Mouse (Mus musculus): ENCODE data around the gene Bcl9l. TPM values are rescaled to one million over a fixed set of nuclear protein-coding genes. Genes with fewer than 3 reads are reported as not detected.

The Bcl9l gene
- polyA plus RNA-seq, 1 experiment from 2014 or later = 12.6 TPM

DNA sequence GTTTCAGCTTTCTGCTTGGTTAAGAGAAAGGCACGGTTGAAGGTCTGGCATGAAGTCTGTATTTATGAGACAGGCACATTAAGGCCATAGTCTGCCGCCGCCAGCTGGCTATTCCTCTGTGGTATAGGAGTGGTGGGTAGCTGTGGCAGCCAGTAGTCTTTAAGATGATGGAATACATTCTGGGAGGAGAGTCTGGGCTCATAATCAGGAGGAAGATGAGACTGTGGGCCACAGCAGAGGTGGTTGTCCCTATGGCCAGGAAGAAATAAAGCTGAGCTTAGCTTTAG lies 30.0 kb downstream of the Bcl9l start:
- DNase-seq (no peak), ATAC-seq (ENCODE audit: low FRiP score, low TSS enrichment) (no peak)
- Histone ChIP-seq H3K4me1 (ENCODE audit: control insufficient read depth, insufficient read depth, low read length) (peaks cover 10% of the 10 kb centered on the region; the same call in 1 of the 2 replicates), H3K36me3 (ENCODE audit: control insufficient read depth, insufficient read depth, low read length) (peaks cover 18% of the 10 kb centered on the region), H3K9ac (replicated peaks; ENCODE audit: low read length) (no peak overlapping the region), H3K27me3 (ENCODE audit: control insufficient read depth, insufficient read depth, low read length) (no peaks in the 10 kb centered on the region), H3K27ac (replicated peaks; ENCODE audit: low read depth, low read length) (no peak overlapping the region), H3K4me2 (ENCODE audit: low read length) (no peak overlapping the region), H3K4me3 (replicated peaks; ENCODE audit: low read depth, low read length) (no peak overlapping the region), H3K9me3 (ENCODE audit: control insufficient read depth, low read length) (no peaks in the 10 kb centered on the region)
- WGBS = 95% methylated on average over 3 of the region's 3 CpGs

GRCm38 (mm10) chr9:44513121-44513520 lies 30.5 kb downstream of the Bcl9l start:
- no peak overlapping the region for H3K4me3 ChIP-seq (replicated peaks; ENCODE audit: low read depth, low read length)
- H3K27ac ChIP-seq (replicated peaks; ENCODE audit: low read depth, low read length) = no peak overlapping the region
- no peak for ATAC-seq (ENCODE audit: low FRiP score, low TSS enrichment)
- no peaks in the 10 kb centered on the region for H3K27me3 ChIP-seq (ENCODE audit: control insufficient read depth, insufficient read depth, low read length)
- H3K9ac ChIP-seq (replicated peaks; ENCODE audit: low read length) = no peak overlapping the region
- H3K36me3 ChIP-seq (ENCODE audit: control insufficient read depth, insufficient read depth, low read length) = peaks cover 13% of the 10 kb centered on the region
- peaks cover 10% of the 10 kb centered on the region; the same call in 1 of the 2 replicates for H3K4me1 ChIP-seq (ENCODE audit: control insufficient read depth, insufficient read depth, low read length)
- DNase-seq = no peak
- 94% methylated on average over 11 of the region's 11 CpGs for WGBS
- no peaks in the 10 kb centered on the region for H3K9me3 ChIP-seq (ENCODE audit: control insufficient read depth, low read length)
- no peak overlapping the region for H3K4me2 ChIP-seq (ENCODE audit: low read length)

DNA sequence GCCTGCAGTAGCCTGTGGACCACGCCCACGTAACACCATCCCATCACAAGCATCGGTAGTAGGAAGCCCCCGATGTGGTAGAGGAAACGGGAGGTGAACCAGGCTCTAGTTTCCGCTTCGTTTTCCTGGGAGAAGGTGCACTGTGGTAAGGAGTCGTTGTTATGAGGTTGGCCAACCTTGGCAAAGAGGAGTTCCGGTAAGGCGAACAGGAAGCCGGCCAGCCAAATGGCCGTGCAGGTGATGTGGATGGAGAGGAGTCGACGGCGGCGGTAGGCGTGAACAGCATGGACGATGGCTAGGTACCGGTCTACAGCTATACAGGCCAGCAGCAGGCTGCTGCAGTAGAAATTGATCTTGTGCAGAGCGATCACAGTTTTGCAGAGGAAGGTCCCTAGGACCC lies 31.0 kb downstream of the Bcl9l start:
- no peak for DNase-seq
- H3K9ac ChIP-seq (replicated peaks; ENCODE audit: low read length) = no peak overlapping the region
- H3K4me3 ChIP-seq (replicated peaks; ENCODE audit: low read depth, low read length) = no peak overlapping the region
- H3K36me3 ChIP-seq (ENCODE audit: control insufficient read depth, insufficient read depth, low read length) = peaks cover 8% of the 10 kb centered on the region
- H3K4me2 ChIP-seq (ENCODE audit: low read length) = no peak overlapping the region
- WGBS = 77% methylated on average over 20 of the region's 20 CpGs
- H3K27ac ChIP-seq (replicated peaks; ENCODE audit: low read depth, low read length) = no peak overlapping the region
- no peak for ATAC-seq (ENCODE audit: low FRiP score, low TSS enrichment)
- H3K4me1 ChIP-seq (ENCODE audit: control insufficient read depth, insufficient read depth, low read length) = peaks cover 10% of the 10 kb centered on the region; the same call in 1 of the 2 replicates
- H3K27me3 ChIP-seq (ENCODE audit: control insufficient read depth, insufficient read depth, low read length) = no peaks in the 10 kb centered on the region
- H3K9me3 ChIP-seq (ENCODE audit: control insufficient read depth, low read length) = no peaks in the 10 kb centered on the region

GRCm38 (mm10) chr9:44514147-44514546 lies 31.5 kb downstream of the Bcl9l start:
- 91% methylated on average over 5 of the region's 5 CpGs for WGBS
- H3K27me3 ChIP-seq (ENCODE audit: control insufficient read depth, insufficient read depth, low read length) = no peaks in the 10 kb centered on the region
- H3K4me3 ChIP-seq (replicated peaks; ENCODE audit: low read depth, low read length) = no peak overlapping the region
- peaks cover 10% of the 10 kb centered on the region; the same call in 1 of the 2 replicates for H3K4me1 ChIP-seq (ENCODE audit: control insufficient read depth, insufficient read depth, low read length)
- no peak overlapping the region for H3K4me2 ChIP-seq (ENCODE audit: low read length)
- ATAC-seq (ENCODE audit: low FRiP score, low TSS enrichment) (no peak), DNase-seq (no peak)
- H3K9me3 ChIP-seq (ENCODE audit: control insufficient read depth, low read length) = no peaks in the 10 kb centered on the region
- H3K9ac ChIP-seq (replicated peaks; ENCODE audit: low read length) = no peak overlapping the region
- peaks cover 3% of the 10 kb centered on the region; the same call in 1 of the 2 replicates for H3K36me3 ChIP-seq (ENCODE audit: control insufficient read depth, insufficient read depth, low read length)
- H3K27ac ChIP-seq (replicated peaks; ENCODE audit: low read depth, low read length) = no peak overlapping the region

DNA sequence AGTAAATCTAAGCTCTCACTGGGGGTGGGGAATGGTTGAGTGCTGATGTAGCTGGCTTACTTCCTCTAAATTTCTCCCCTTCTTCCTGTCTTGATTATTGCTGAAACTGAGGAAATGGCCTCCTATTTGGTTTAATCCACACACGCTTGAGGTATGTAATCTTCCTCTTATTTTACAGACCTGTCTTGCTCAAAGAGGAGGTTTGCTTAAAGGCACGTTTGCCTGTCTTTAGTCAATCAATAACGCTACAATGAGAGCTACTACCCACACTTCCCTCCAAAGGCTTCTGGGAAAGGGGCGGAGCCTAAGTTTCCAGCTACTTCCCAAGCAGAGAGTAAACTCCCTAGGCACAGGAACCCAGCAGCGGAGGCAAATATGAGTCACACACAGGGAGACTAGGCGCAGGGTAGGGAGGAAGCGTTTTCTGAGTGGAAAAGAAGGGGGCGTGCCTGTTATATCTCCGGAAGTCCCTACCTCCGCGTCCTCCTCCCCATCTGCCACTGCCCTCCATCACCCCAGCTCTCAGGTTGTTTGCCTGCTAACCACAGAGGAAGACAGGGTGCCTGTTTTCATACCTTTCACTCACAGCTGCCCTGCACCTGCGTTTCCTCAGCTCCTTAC lies 32.6 kb downstream of the Bcl9l start:
- ATAC-seq (ENCODE audit: low FRiP score, low TSS enrichment) (no peak), DNase-seq (no peak)
- Histone ChIP-seq H3K36me3 (ENCODE audit: control insufficient read depth, insufficient read depth, low read length) (no peaks in the 10 kb centered on the region), H3K4me1 (ENCODE audit: control insufficient read depth, insufficient read depth, low read length) (no peaks in the 10 kb centered on the region), H3K4me3 (replicated peaks; ENCODE audit: low read depth, low read length) (no peak overlapping the region), H3K4me2 (ENCODE audit: low read length) (no peak overlapping the region), H3K27me3 (ENCODE audit: control insufficient read depth, insufficient read depth, low read length) (no peaks in the 10 kb centered on the region), H3K9me3 (ENCODE audit: control insufficient read depth, low read length) (no peaks in the 10 kb centered on the region), H3K9ac (replicated peaks; ENCODE audit: low read length) (no peak overlapping the region), H3K27ac (replicated peaks; ENCODE audit: low read depth, low read length) (no peak overlapping the region)
- 74% methylated on average over 12 of the region's 12 CpGs for WGBS

- 93% methylated on average over 5 of the region's 5 CpGs for WGBS
- Histone ChIP-seq H3K4me1 (ENCODE audit: control insufficient read depth, insufficient read depth, low read length) (no peaks in the 10 kb centered on the region), H3K36me3 (ENCODE audit: control insufficient read depth, insufficient read depth, low read length) (no peaks in the 10 kb centered on the region), H3K27me3 (ENCODE audit: control insufficient read depth, insufficient read depth, low read length) (no peaks in the 10 kb centered on the region), H3K9me3 (ENCODE audit: control insufficient read depth, low read length) (no peaks in the 10 kb centered on the region), H3K4me3 (replicated peaks; ENCODE audit: low read depth, low read length) (no peak overlapping the region), H3K4me2 (ENCODE audit: low read length) (no peak overlapping the region), H3K9ac (replicated peaks; ENCODE audit: low read length) (no peak overlapping the region), H3K27ac (replicated peaks; ENCODE audit: low read depth, low read length) (no peak overlapping the region)
- DNase-seq (no peak), ATAC-seq (ENCODE audit: low FRiP score, low TSS enrichment) (no peak)
These were observed 33.3 kb downstream of the Bcl9l start for GRCm38 (mm10) chr9:44515891-44516290.

GRCm38 (mm10) chr9:44517368-44517767 lies 34.7 kb downstream of the Bcl9l start:
- no peak for DNase-seq
- 79% methylated on average over 4 of the region's 4 CpGs for WGBS
- H3K9ac ChIP-seq (replicated peaks; ENCODE audit: low read length) = no peak overlapping the region
- no peak overlapping the region for H3K27ac ChIP-seq (replicated peaks; ENCODE audit: low read depth, low read length)
- no peak for ATAC-seq (ENCODE audit: low FRiP score, low TSS enrichment)
- no peak overlapping the region for H3K4me2 ChIP-seq (ENCODE audit: low read length)
- H3K4me1 ChIP-seq (ENCODE audit: control insufficient read depth, insufficient read depth, low read length) = no peaks in the 10 kb centered on the region
- no peaks in the 10 kb centered on the region for H3K27me3 ChIP-seq (ENCODE audit: control insufficient read depth, insufficient read depth, low read length)
- H3K4me3 ChIP-seq (replicated peaks; ENCODE audit: low read depth, low read length) = no peak overlapping the region
- H3K9me3 ChIP-seq (ENCODE audit: control insufficient read depth, low read length) = no peaks in the 10 kb centered on the region
- no peaks in the 10 kb centered on the region for H3K36me3 ChIP-seq (ENCODE audit: control insufficient read depth, insufficient read depth, low read length)

GRCm38 (mm10) chr9:44518068-44518467 lies 35.4 kb downstream of the Bcl9l start:
- Histone ChIP-seq H3K36me3 (ENCODE audit: control insufficient read depth, insufficient read depth, low read length) (no peaks in the 10 kb centered on the region), H3K4me1 (ENCODE audit: control insufficient read depth, insufficient read depth, low read length) (no peaks in the 10 kb centered on the region), H3K4me2 (ENCODE audit: low read length) (no peak overlapping the region), H3K9ac (replicated peaks; ENCODE audit: low read length) (no peak overlapping the region), H3K9me3 (ENCODE audit: control insufficient read depth, low read length) (no peaks in the 10 kb centered on the region), H3K4me3 (replicated peaks; ENCODE audit: low read depth, low read length) (no peak overlapping the region), H3K27me3 (ENCODE audit: control insufficient read depth, insufficient read depth, low read length) (no peaks in the 10 kb centered on the region), H3K27ac (replicated peaks; ENCODE audit: low read depth, low read length) (no peak overlapping the region)
- no peak for ATAC-seq (ENCODE audit: low FRiP score, low TSS enrichment)
- WGBS = 77% methylated on average over 7 of the region's 7 CpGs
- DNase-seq = no peak

- H3K27me3 ChIP-seq (ENCODE audit: control insufficient read depth, insufficient read depth, low read length) = no peaks in the 10 kb centered on the region
- no peak for ATAC-seq (ENCODE audit: low FRiP score, low TSS enrichment)
- no peaks in the 10 kb centered on the region for H3K9me3 ChIP-seq (ENCODE audit: control insufficient read depth, low read length)
- H3K4me1 ChIP-seq (ENCODE audit: control insufficient read depth, insufficient read depth, low read length) = no peaks in the 10 kb centered on the region
- 87% methylated on average over 10 of the region's 10 CpGs for WGBS
- no peak for DNase-seq
- H3K27ac ChIP-seq (replicated peaks; ENCODE audit: low read depth, low read length) = no peak overlapping the region
- H3K36me3 ChIP-seq (ENCODE audit: control insufficient read depth, insufficient read depth, low read length) = no peaks in the 10 kb centered on the region
- no peak overlapping the region for H3K4me3 ChIP-seq (replicated peaks; ENCODE audit: low read depth, low read length)
- H3K9ac ChIP-seq (replicated peaks; ENCODE audit: low read length) = no peak overlapping the region
- no peak overlapping the region for H3K4me2 ChIP-seq (ENCODE audit: low read length)
These were observed 39.3 kb downstream of the Bcl9l start for GRCm38 (mm10) chr9:44521927-44522326.
